Mouse (Mus musculus) hematopoietic stem cell, adult 5-6 weeks (primary cell): ENCODE results near the gene Pnpla8. TPM values are rescaled to one million over a fixed set of nuclear protein-coding genes. Genes with fewer than 3 reads are reported as not detected.
"Not testable (repeated sequence)": the region's sequence is repeated elsewhere in the genome, so short reads cannot be mapped to it uniquely, and the experiment has no call there.

ENCODE experiments used
- ATAC-seq, 2 experiments: fragments of 125-278 bp in 1 of 2; replicated peaks in 1 of 2; 2 replicates each; pipeline ENCODE4 v1.8.0; 2016 to 2017; ENCODE audit warnings: inconsistent platforms in 2 of 2, mild to moderate bottlenecking in 2 of 2, moderate number of reproducible peaks in 2 of 2, low read depth in 1 of 2, moderate TSS enrichment in 1 of 2; ENCODE audit not compliant: low FRiP score in 2 of 2, poor library complexity in 2 of 2, severe bottlenecking in 2 of 2, insufficient read depth in 1 of 2, low TSS enrichment in 1 of 2
- total RNA-seq: library from RNA; stranded (forward); fragments of 172-1452, 232-1000 nt; gene quantifications from 2 replicates; pipeline ENCODE4 v1.2.3, GENCODE M21; 2017

The Pnpla8 gene
- total RNA-seq, 1 experiment from 2014 or later = 66.1 TPM

- ATAC-seq = no peak
Measured at GRCm38 (mm10) chr12:44265651-44266050, 44.5 kb downstream of the Pnpla8 start.

GRCm38 (mm10) chr12:44267196-44267595, 46.0 kb downstream of the Pnpla8 start:
- no peak for ATAC-seq

DNA sequence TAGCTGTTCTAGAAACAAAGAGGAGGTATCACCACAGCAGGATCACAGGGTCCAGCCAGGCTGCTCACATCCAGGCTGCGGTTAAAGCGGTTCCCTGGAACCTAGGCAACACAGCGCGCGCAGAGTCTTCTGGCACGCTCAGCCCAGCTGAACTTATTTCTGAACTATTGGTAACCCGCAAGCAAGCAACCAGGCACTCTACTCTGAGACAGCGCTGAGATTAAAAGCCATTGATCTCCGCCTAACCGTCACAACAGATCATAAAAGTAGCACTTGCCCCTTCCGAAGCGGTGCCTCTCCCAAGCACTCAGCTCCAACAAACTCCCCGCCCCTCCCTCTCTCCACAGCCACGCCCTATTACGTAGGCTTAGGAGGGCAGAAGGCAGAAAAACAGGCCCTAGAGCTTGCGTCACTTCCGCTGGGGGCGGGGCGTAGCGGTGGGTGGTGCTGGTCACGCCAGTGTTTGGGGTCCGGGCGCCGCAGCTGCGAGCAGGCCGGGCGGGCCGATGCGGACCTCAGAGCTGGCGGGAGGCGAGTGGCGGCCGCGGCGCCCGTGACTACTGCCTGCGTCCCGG, 47.6 kb downstream of the Pnpla8 start:
- peak; percentile 89 to 92 for ATAC-seq

GRCm38 (mm10) chr12:44269311-44269831, 48.2 kb downstream of the Pnpla8 start:
- ATAC-seq = peak; percentile 58 to 59

DNA sequence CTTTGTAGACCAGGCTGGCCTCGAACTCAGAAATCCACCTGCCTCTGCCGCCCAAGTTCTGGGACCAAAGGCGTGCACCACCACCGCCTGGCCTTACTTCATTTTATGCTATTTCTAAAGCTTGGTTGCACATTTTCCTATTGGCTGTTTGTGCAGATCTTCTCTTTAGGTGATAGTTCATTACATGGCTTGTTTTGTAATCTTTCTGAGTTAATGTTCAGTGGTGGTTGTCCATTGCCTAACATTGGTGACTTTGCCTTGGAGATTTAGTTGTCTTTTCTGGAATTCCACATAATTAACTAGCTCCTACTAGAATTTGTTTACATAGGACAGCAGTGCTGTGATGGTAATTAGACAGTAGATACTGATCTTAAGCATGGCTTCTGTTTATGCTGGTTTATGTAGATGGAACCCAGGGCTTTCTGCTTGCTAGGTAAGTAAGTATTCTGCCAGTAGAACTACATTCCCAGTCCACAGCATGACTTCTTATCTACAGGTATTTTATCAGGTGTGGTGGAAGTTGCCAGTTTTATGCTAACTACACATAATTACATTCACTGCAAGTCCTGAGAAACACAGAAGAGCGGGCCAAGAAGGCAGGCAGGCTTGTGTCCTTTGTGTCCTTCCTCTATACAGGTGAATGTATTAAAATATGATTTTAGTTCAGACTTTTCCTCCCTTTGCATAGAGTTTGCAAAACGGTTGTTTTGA, 53.1 kb downstream of the Pnpla8 start:
- no peak for ATAC-seq

- ATAC-seq = not testable (repeated sequence)
Measured at GRCm38 (mm10) chr12:44280147-44280546, 59.0 kb downstream of the Pnpla8 start.

DNA sequence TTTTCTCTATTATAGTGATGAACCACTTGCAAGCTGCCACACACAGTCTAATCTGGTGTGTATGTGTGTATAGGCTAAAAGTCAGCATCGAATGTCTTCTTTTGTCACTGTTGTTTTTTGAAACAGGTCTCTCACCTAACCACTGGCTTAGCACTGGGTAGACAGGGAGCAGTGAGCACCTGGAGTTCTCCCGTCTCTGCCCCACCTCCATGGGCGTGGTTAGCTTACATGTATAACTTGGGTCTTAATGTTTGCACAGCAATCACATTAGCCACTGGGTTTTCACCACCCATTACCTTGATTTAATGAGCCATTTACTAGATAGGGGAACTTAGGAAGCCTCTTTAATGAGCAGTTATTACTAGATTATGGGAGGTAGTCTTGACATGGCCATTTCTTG, 60.4 kb downstream of the Pnpla8 start:
- ATAC-seq = no peak

DNA sequence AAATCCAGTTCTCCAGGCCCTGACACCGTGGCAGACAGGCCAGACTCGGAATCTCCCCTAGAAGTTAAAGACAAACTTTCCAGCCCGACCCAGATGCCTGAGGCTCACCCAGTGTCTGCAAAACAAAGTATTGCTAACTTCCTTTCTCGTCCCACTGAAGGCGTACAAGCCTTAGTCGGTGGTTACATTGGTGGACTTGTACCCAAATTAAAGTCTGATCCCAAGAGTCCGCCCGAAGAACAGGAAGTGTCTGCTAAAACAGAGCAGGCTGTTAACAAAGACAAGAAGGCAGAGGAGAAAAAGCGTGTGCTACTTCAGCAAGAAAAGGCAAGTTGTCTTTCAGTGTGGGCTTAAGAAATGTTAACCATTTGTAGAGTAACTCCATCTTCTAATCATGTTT, 62.2 kb downstream of the Pnpla8 start:
- peak; percentile 53 to 61; a peak in 3 of 4 replicates for ATAC-seq

DNA sequence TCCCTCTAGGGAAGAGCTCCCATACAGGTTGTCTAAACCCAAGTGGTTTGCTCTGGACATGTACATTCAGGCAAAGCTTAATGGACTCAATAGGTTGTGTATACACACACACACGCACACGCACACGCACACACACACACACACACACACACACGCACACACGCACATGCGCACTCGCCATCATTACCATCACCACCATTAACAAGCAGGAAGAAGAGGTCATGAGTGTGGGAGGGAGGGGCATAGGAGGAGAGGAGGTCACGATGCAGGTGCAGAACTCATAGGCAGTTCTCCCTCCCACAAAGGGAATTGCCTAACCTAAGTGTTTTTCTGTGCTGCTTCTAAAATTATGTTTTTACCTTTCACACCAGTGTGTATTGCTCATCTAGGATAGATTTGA, 65.8 kb downstream of the Pnpla8 start:
- no peak for ATAC-seq

GRCm38 (mm10) chr12:44292281-44292680, 71.1 kb downstream of the Pnpla8 start:
- peak; percentile 73 to 82; a peak in 3 of 4 replicates for ATAC-seq

GRCm38 (mm10) chr12:44300793-44301192, 79.6 kb downstream of the Pnpla8 start:
- ATAC-seq = no peak

GRCm38 (mm10) chr12:44304012-44304411, 82.8 kb downstream of the Pnpla8 start:
- ATAC-seq = no peak

DNA sequence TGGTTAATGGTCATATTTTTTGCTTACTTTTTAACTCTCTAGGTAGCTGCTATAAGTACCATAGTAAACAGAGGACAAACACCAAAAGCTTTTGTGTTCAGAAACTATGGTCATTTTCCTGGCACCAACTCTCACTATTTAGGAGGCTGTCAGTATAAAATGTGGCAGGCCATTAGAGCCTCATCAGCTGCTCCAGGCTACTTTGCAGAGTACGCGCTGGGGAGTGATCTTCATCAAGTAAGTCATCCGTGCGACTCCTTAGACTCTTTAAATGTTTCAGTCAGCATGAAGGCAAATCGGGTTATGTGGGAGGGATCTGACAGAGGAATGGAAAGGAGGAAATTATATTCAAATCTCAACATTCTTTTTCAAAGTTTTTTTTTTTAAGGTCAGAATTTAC, 83.7 kb downstream of the Pnpla8 start:
- no peak for ATAC-seq

DNA sequence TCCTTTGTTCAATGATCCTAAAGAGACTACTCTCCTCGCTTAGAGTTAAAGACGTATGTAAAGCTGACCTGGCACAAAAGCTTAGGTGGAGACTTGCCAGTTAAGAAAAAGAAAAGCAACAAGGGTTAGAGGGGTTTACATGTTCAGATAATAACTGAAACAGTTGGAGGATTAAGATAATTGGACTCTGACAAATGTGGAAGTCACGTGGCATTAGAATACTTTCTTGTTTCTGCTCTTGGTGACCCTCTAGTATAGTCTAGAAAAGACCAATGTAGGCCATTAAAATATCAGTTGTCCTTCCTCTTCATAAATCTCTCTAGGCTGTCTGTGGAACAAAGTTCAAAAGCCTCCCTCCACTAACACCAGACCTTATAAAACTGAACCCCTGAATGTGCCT, 87.1 kb downstream of the Pnpla8 start:
- no peak for ATAC-seq

GRCm38 (mm10) chr12:44315212-44315611, 94.0 kb downstream of the Pnpla8 start:
- ATAC-seq = no peak

DNA sequence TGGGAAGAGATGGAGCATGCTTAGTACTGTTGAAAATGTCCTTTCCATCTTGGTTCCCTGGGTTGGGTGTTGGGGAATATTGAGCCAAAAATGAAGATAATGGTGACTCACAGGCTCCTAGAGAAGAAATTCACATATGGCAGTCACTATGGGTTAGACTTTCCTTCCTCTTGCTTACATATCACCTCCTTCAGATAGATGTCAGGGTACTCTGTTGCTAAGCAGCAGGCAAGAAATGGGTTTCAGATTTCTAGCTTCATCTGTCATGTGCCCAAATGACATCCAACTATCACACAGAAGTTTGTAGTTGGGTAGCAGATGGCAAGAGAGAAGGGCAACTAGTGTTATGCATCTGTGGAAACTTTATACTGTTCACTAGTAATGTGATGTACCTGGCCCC, 103.9 kb downstream of the Pnpla8 start:
- no peak for ATAC-seq

- no peak for ATAC-seq
Measured at GRCm38 (mm10) chr12:44327452-44327851, 106.3 kb downstream of the Pnpla8 start.

DNA sequence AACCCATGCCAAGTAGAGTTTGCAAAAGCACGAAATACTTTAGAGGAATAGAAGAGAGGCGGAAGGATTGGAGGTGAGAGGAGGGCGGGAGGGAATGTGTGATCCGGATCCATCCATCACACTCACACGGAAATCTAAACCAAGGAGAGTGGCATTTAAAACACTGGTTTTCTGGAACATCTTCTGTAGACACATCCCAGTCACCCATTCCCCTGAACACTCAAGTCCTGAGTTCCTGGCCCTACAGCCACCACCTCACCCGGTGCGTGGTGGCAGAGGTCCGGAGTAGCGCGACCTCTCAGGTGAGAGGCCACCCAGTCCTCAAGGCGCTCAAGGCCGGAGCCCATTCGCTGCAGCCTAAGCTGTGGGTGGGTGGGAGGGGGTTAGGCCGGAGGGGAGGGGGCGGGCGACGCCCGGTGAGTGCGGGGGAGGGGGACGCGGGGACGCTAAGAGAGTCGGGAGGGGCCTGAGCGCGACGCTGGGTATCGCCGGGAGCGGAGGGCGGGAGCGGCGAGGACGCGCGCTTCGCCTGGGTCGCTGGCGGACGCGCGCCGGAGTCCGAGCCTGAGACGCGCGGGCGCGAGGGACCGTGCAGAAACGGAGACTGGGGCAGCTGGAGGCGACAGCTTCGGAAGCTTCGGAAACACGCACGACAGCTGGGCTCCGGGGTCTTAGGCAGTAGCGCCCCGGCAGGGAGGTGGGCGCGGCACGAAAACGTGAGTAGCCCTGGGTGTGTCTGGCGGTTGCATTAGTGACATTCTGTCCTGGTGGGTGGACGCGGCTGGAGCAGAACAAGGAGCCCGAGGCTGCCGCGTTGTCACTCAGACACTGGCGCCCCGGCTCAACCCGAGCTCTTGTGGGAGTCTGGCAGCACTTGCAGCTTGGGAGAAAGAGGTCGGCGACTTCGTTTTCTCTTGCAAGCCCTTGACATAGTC, 107.5 kb downstream of the Pnpla8 start, which contains the start of gene Nrcam:
Gene Nrcam, plus strand, starts transcription at position 505 of the 935 bp plus-strand sequence.
- ATAC-seq = peak; percentile 30 to 34
